Mouse (Mus musculus) kidney, adult 2 months (tissue): ENCODE data around the gene Ndufb6. TPM values are rescaled to one million over a fixed set of nuclear protein-coding genes. Genes with fewer than 3 reads are reported as not detected.
A peak's percentile ranks its signal among the peaks of the same experiment; 100 is the strongest.

Source experiments
- DNase-seq: peaks from one replicate; pipeline ENCODE4 v3.0.0; 2021
- H3K27ac ChIP-seq: fragments of 200-500 bp; 2 replicates; pipeline ENCODE4 v1.5.1; 2012; ENCODE audit warnings: low read depth, low read length, control low read depth, inconsistent platforms; ENCODE audit not compliant: insufficient read depth
- H3K27me3 ChIP-seq: fragments of 200-500 bp; replicated peaks from 2 replicates; pipeline ENCODE4 v1.6.1; 2012; ENCODE audit warnings: mild to moderate bottlenecking, moderate library complexity, low read length, inconsistent platforms; ENCODE audit not compliant: control insufficient read depth, insufficient read depth
- H3K36me3 ChIP-seq: fragments of 200-500 bp; 2 replicates; pipeline ENCODE4 v1.6.1; 2012; ENCODE audit warnings: mild to moderate bottlenecking, moderate library complexity, low read length, inconsistent platforms; ENCODE audit not compliant: control insufficient read depth, insufficient read depth
- H3K4me1 ChIP-seq: fragments of 200-500 bp; 2 replicates; pipeline ENCODE4 v1.6.1; 2011; ENCODE audit warnings: low read length; ENCODE audit not compliant: control insufficient read depth, insufficient read depth
- H3K4me3 ChIP-seq: fragments of 200-500 bp; 2 replicates; pipeline ENCODE4 v1.5.1; 2011; ENCODE audit warnings: mild to moderate bottlenecking, low read depth, low read length, control low read depth; ENCODE audit not compliant: insufficient read depth
- CTCF ChIP-seq: fragments of 200-500 bp; conservative IDR thresholded peaks from 2 replicates; pipeline ENCODE4 v1.5.1; 2011; ENCODE audit warnings: low read depth, mild to moderate bottlenecking, control low read depth, low read length, moderate library complexity, mixed read lengths; ENCODE audit not compliant: insufficient read depth, insufficient read length
- POLR2A ChIP-seq: fragments of 200-500 bp; IDR thresholded peaks from one replicate; pipeline ENCODE4 v1.6.1; 2011; ENCODE audit warnings: low read depth, low read length, control low read depth
- WGBS: fragments of 180-500 bp; shearing (Covaris S2); methylation state at CpG from one replicate; pipeline ENCODE4 v1.1.7; 2018; 5-methylcytosine and 5-hydroxymethylcytosine counted together
- polyA plus RNA-seq: library from polyadenylated mRNA; depleted of rRNA; stranded (reverse); fragments of >200 nt; gene quantifications from 2 replicates; pipeline ENCODE4 v1.2.3, GENCODE M21; 2012

Gene Ndufb6
- polyA plus RNA-seq, 1 experiment = 287 TPM

GRCm38 (mm10) chr4:40254385-40255103, 24.7 kb downstream of the Ndufb6 start:
- Histone ChIP-seq H3K4me1 (no peaks in the 10 kb centered on the region), H3K4me3 (no peak overlapping the region), H3K27me3 (no peaks in the 10 kb centered on the region), H3K36me3 (peaks cover 2% of the 10 kb centered on the region; the same call in 1 of the 2 replicates), H3K27ac (no peak overlapping the region)
- no peak for DNase-seq
- TF ChIP-seq POLR2A = no peak
- WGBS = 81% methylated on average over 8 of the region's 8 CpGs

GRCm38 (mm10) chr4:40253766-40254165, 25.5 kb downstream of the Ndufb6 start:
- H3K4me3 ChIP-seq = no peak overlapping the region
- no peaks in the 10 kb centered on the region for H3K36me3 ChIP-seq
- no peak overlapping the region for H3K27ac ChIP-seq
- WGBS = 77% methylated on average over 2 of the region's 2 CpGs
- no peaks in the 10 kb centered on the region for H3K4me1 ChIP-seq
- no peak for DNase-seq
- TF ChIP-seq POLR2A (no peak), CTCF (no peak)
- no peaks in the 10 kb centered on the region for H3K27me3 ChIP-seq

- no peak for DNase-seq
- no peaks in the 10 kb centered on the region for H3K27me3 ChIP-seq
- no peak overlapping the region for H3K4me3 ChIP-seq
- no peaks in the 10 kb centered on the region for H3K36me3 ChIP-seq
- 88% methylated on average over 5 of the region's 5 CpGs for WGBS
- TF ChIP-seq POLR2A (no peak), CTCF (no peak)
- no peaks in the 10 kb centered on the region for H3K4me1 ChIP-seq
- H3K27ac ChIP-seq = no peak overlapping the region
Observed at GRCm38 (mm10) chr4:40250984-40251383, 28.2 kb downstream of the Ndufb6 start.

GRCm38 (mm10) chr4:40244035-40244434, 35.2 kb downstream of the Ndufb6 start:
- Histone ChIP-seq H3K4me3 (no peak overlapping the region), H3K4me1 (peaks cover 5% of the 10 kb centered on the region), H3K36me3 (no peaks in the 10 kb centered on the region), H3K27ac (no peak overlapping the region), H3K27me3 (no peaks in the 10 kb centered on the region)
- WGBS = 83% methylated on average over 8 of the region's 8 CpGs
- DNase-seq = no peak
- TF ChIP-seq POLR2A = no peak
- TF ChIP-seq CTCF = no peak

- Histone ChIP-seq H3K4me1 (peaks cover 5% of the 10 kb centered on the region), H3K36me3 (no peaks in the 10 kb centered on the region), H3K27me3 (no peaks in the 10 kb centered on the region), H3K4me3 (no peak overlapping the region), H3K27ac (no peak overlapping the region)
- 88% methylated on average over 4 of the region's 4 CpGs for WGBS
- no peak for DNase-seq
- TF ChIP-seq CTCF (no peak), POLR2A (no peak)
Observed at GRCm38 (mm10) chr4:40243006-40243405, 36.2 kb downstream of the Ndufb6 start.

- WGBS = 59% methylated on average over 6 of the region's 6 CpGs
Observed at GRCm38 (mm10) chr4:40241928-40242327, 37.3 kb downstream of the Ndufb6 start.

GRCm38 (mm10) chr4:40240272-40240744, 38.9 kb downstream of the Ndufb6 start:
- TF ChIP-seq CTCF (no peak), POLR2A (no peak)
- Histone ChIP-seq H3K36me3 (no peaks in the 10 kb centered on the region), H3K4me3 (peak overlapping the region; percentile 100; the same call in 1 of the 2 replicates), H3K27ac (peak overlapping the region; percentile 30; the same call in 1 of the 2 replicates), H3K4me1 (peaks cover 5% of the 10 kb centered on the region), H3K27me3 (no peaks in the 10 kb centered on the region)
- WGBS = 53% methylated on average over 5 of the region's 5 CpGs
- DNase-seq = no peak

More at GRCm38 (mm10) chr4:40241928-40242327, 37.3 kb downstream of the Ndufb6 start:
- Histone ChIP-seq H3K27me3 (no peaks in the 10 kb centered on the region), H3K27ac (no peak overlapping the region), H3K36me3 (no peaks in the 10 kb centered on the region), H3K4me1 (peaks cover 5% of the 10 kb centered on the region), H3K4me3 (no peak overlapping the region)
- no peak for DNase-seq
- no peak for TF ChIP-seq POLR2A
- no peak for TF ChIP-seq CTCF
